Comparison of ENCODE assay signal across 10 mouse cellular contexts in the genomic region with DNA sequence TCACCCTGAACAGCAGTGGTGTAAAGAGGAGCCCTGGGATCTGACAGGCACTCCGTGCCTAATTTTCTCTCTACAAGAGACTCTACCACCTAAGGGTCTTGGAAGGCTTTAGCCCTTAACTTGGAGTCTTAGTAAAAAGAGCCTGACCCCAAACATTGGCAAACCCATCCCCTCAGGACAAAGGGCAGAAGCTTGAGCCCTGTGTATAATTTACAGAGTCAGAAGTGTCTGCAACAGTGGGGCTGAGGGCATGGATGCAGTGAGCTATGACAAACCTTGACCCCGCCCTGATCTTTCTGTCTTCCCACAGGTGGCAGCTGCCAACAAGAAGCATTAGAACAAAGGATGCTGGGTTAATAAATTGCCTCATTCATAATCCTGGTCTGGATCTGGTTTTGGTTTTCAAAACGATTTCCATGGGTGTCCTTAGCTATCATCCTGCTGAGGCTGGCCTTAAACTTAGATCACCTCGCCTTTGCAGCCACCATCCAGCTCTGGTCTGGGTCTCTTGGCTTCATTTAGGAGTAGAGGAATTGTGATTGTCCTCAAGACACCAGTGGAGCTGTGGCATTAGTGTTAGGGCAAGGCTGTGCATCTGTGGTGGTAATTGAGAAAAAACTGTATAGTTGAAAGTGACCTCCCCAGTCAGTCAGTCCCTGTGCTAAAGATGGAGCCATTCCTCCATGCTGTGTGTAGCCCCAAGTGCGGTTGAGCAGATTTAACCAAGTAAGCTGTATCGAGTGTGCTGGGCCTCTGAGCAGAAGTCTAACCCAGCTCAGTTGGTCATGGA. TPM values are rescaled to one million over a fixed set of nuclear protein-coding genes. Genes with fewer than 3 reads are reported as not detected.
A peak's percentile ranks its signal among the peaks of the same experiment; 100 is the strongest.
DNase-seq lines count a peak whose midpoint lies in the region; ATAC-seq and TF ChIP-seq lines count a peak whose summit lies in the region.
"Had no signal": no experiment of that assay in that cellular context is flagged by ENCODE, and none has a peak within 500 bp of the region (broad histone marks: within the 10 kb centered on the region; RNA-seq: fewer than 3 reads in every experiment).

No protein-coding gene starts in this region.

- peak overlapping the region; percentile 2; the same call in 1 of the 2 replicates for H3K27ac ChIP-seq in heart, embryonic 13.5 days (replicated peaks)
- peak overlapping the region; percentile 45; the same call in 1 of the 2 replicates for H3K27ac ChIP-seq in stomach, embryonic 15.5 days
- H3K27ac ChIP-seq in stomach, postnatal 0 days (replicated peaks) = no peak overlapping the region; the same call in 1 of the 2 replicates
- no peak overlapping the region for H3K27ac ChIP-seq in cerebellum, adult 2 months (ENCODE audit: insufficient read depth, low read length)

- TF ChIP-seq POLR2A in cerebellum, adult 2 months (IDR thresholded peaks at IDR 0.05; ENCODE audit: borderline replicate concordance, insufficient read depth, low read length) = no peak

- H3K9ac ChIP-seq in heart, embryonic 13.5 days = no peak overlapping the region
- no peak overlapping the region for H3K9ac ChIP-seq in stomach, embryonic 15.5 days
- H3K9ac ChIP-seq in stomach, postnatal 0 days (ENCODE audit: low read length) = no peak overlapping the region

- TF ChIP-seq CTCF in stomach, postnatal 0 days (IDR thresholded peaks at IDR 0.05; ENCODE audit: low read depth) = no peak
- no peak for TF ChIP-seq CTCF in cerebellum, adult 2 months (IDR thresholded peaks at IDR 0.05; ENCODE audit: borderline replicate concordance, insufficient read depth, low read depth, low read length)

- H3K4me3 ChIP-seq in heart, embryonic 13.5 days = no peak overlapping the region
- H3K4me3 ChIP-seq in stomach, embryonic 15.5 days (replicated peaks) = no peak overlapping the region
- H3K4me3 ChIP-seq in stomach, postnatal 0 days (ENCODE audit: low read depth, low read length) = no peak overlapping the region
- no peak overlapping the region for H3K4me3 ChIP-seq in cerebellum, adult 2 months (replicated peaks; ENCODE audit: insufficient read depth, low read depth, low read length)

- H3K4me2 ChIP-seq in heart, embryonic 13.5 days = no peak overlapping the region
- no peak overlapping the region for H3K4me2 ChIP-seq in stomach, embryonic 15.5 days
- no peak overlapping the region for H3K4me2 ChIP-seq in stomach, postnatal 0 days (replicated peaks; ENCODE audit: low read depth)

- peaks cover 27% of the 10 kb centered on the region for H3K4me1 ChIP-seq in heart, embryonic 13.5 days
- H3K4me1 ChIP-seq in stomach, embryonic 15.5 days = peaks cover 18% of the 10 kb centered on the region
- H3K4me1 ChIP-seq in stomach, postnatal 0 days (replicated peaks; ENCODE audit: control insufficient read depth, insufficient read depth) = peaks cover 9% of the 10 kb centered on the region; the same call in 1 of the 2 replicates
- peaks cover 6% of the 10 kb centered on the region for H3K4me1 ChIP-seq in cerebellum, adult 2 months (ENCODE audit: control insufficient read depth, insufficient read depth, low read length)

- H3K27me3 ChIP-seq in heart, embryonic 13.5 days (replicated peaks) = no peaks in the 10 kb centered on the region
- H3K27me3 ChIP-seq in stomach, embryonic 15.5 days (replicated peaks) = no peaks in the 10 kb centered on the region
- H3K27me3 ChIP-seq in stomach, postnatal 0 days (ENCODE audit: control insufficient read depth, insufficient read depth, low read length) = no peaks in the 10 kb centered on the region
- no peaks in the 10 kb centered on the region for H3K27me3 ChIP-seq in cerebellum, adult 2 months (ENCODE audit: control insufficient read depth, insufficient read depth, low read length)

- TF ChIP-seq EP300 in stomach, postnatal 0 days (optimal IDR thresholded peaks at IDR 0.05) = no peak

- H3K36me3 ChIP-seq in heart, embryonic 13.5 days = peaks cover 64% of the 10 kb centered on the region
- peaks cover 39% of the 10 kb centered on the region for H3K36me3 ChIP-seq in stomach, embryonic 15.5 days
- peaks cover 8% of the 10 kb centered on the region for H3K36me3 ChIP-seq in stomach, postnatal 0 days (ENCODE audit: control insufficient read depth, insufficient read depth, low read length)

- no peaks in the 10 kb centered on the region for H3K9me3 ChIP-seq in heart, embryonic 13.5 days
- H3K9me3 ChIP-seq in stomach, embryonic 15.5 days = no peaks in the 10 kb centered on the region
- no peaks in the 10 kb centered on the region for H3K9me3 ChIP-seq in stomach, postnatal 0 days (ENCODE audit: control insufficient read depth, low read length)

- no peak for DNase-seq in heart, adult 18-20 months
- no peak for DNase-seq in stomach, postnatal 0 days (ENCODE audit: low spot score)
- DNase-seq in kidney, postnatal 10 days = peak; percentile 71
- DNase-seq in cerebellum, adult 2 months = no peak
- no peak for DNase-seq in adrenal gland, postnatal 25 days
- no peak for DNase-seq in spleen, adult 12 weeks (ENCODE audit: low spot score)

- no peak for ATAC-seq in heart, embryonic 13.5 days (ENCODE audit: extremely low read depth, insufficient number of reproducible peaks, low FRiP score, low TSS enrichment)
- no peak for ATAC-seq in stomach, embryonic 15.5 days (ENCODE audit: insufficient read depth, low FRiP score, low read depth)
- ATAC-seq in stomach, postnatal 0 days (ENCODE audit: low FRiP score, low TSS enrichment) = no peak; the same call in 1 of the 2 replicates

- 80% methylated on average over 6 of the region's 6 CpGs for WGBS in heart, embryonic 13.5 days
- WGBS in stomach, embryonic 15.5 days = 79% methylated on average over 6 of the region's 6 CpGs
- WGBS in stomach, postnatal 0 days = 64% methylated on average over 6 of the region's 6 CpGs
- WGBS in cerebellum, adult 2 months = 74% methylated on average over 6 of the region's 6 CpGs

RNA-seq across cellular contexts. Expression of a gene that starts 5.5 kb away (rescaled TPM):
- 1,220 and 1,401 TPM in 2 replicates for polyA plus RNA-seq in heart, embryonic 13.5 days (2015; fragmentation: Nextera tagmentation; extraction: Ambion mirVana)
- 100 to 1,000 TPM; 548 to 623 TPM for total RNA-seq in heart, adult 18-20 months (2021)
- 2,480 and 2,486 TPM in 2 replicates for polyA plus RNA-seq in stomach, embryonic 15.5 days (2015; fragmentation: Nextera tagmentation; extraction: Ambion mirVana)
- 2,060 and 2,085 TPM in 2 replicates for polyA plus RNA-seq in stomach, postnatal 0 days (2015; fragmentation: Nextera tagmentation; extraction: Ambion mirVana)
- 282 and 314 TPM in 2 replicates for polyA plus RNA-seq in cerebellum, adult 2 months (2012; rRNA removed)
- total RNA-seq in adrenal gland, postnatal 25 days (2021) = 564 and 876 TPM in 2 replicates

RNA-seq across cellular contexts. Expression of a gene that starts 7.6 kb away (rescaled TPM):
- polyA plus RNA-seq in heart, embryonic 13.5 days (2015; fragmentation: Nextera tagmentation; extraction: Ambion mirVana) = 0.25 and 0.39 TPM in 2 replicates
- 10 to 100 TPM in 1 of 2 experiments, 1 to 10 TPM in 1; 1.3 to 12.7 TPM for total RNA-seq in heart, adult 18-20 months (2021)
- 1.1 and 1.5 TPM in 2 replicates for polyA plus RNA-seq in stomach, embryonic 15.5 days (2015; fragmentation: Nextera tagmentation; extraction: Ambion mirVana)
- polyA plus RNA-seq in stomach, postnatal 0 days (2015; fragmentation: Nextera tagmentation; extraction: Ambion mirVana) = 0.25 and 0.44 TPM in 2 replicates
- 0.85 and 1.1 TPM in 2 replicates for polyA plus RNA-seq in cerebellum, adult 2 months (2012; rRNA removed)
- 0.91 and 1.0 TPM in 2 replicates for total RNA-seq in adrenal gland, postnatal 25 days (2021)

RNA-seq across cellular contexts. Expression of a gene that starts 13.1 kb away (rescaled TPM):
- 59.0 and 64.0 TPM in 2 replicates for polyA plus RNA-seq in heart, embryonic 13.5 days (2015; fragmentation: Nextera tagmentation; extraction: Ambion mirVana)
- 10 to 100 TPM; 31.5 to 47.6 TPM for total RNA-seq in heart, adult 18-20 months (2021)
- polyA plus RNA-seq in stomach, embryonic 15.5 days (2015; fragmentation: Nextera tagmentation; extraction: Ambion mirVana) = 86.9 and 97.5 TPM in 2 replicates
- polyA plus RNA-seq in stomach, postnatal 0 days (2015; fragmentation: Nextera tagmentation; extraction: Ambion mirVana) = 45.2 and 49.9 TPM in 2 replicates
- polyA plus RNA-seq in cerebellum, adult 2 months (2012; rRNA removed) = 162 and 173 TPM in 2 replicates
- 126 and 138 TPM in 2 replicates for total RNA-seq in adrenal gland, postnatal 25 days (2021)

RNA-seq across cellular contexts. Expression of a gene that starts 19.8 kb away (rescaled TPM):
- 0.08 TPM in 1 of 2 replicates, not detected in the other for polyA plus RNA-seq in heart, embryonic 13.5 days (2015; fragmentation: Nextera tagmentation; extraction: Ambion mirVana)
- not detected for total RNA-seq in heart, adult 18-20 months (2021)
- not detected in 2 replicates for polyA plus RNA-seq in stomach, embryonic 15.5 days (2015; fragmentation: Nextera tagmentation; extraction: Ambion mirVana)
- polyA plus RNA-seq in stomach, postnatal 0 days (2015; fragmentation: Nextera tagmentation; extraction: Ambion mirVana) = not detected in 2 replicates
- polyA plus RNA-seq in cerebellum, adult 2 months (2012; rRNA removed) = not detected in 2 replicates
- not detected in 2 replicates for total RNA-seq in adrenal gland, postnatal 25 days (2021)
- total RNA-seq: adrenal gland, postnatal 14 days; neutrophil, adult 5-6 weeks had no signal

RNA-seq across cellular contexts. Expression of a gene that starts 19.9 kb away (rescaled TPM):
- polyA plus RNA-seq in heart, embryonic 13.5 days (2015; fragmentation: Nextera tagmentation; extraction: Ambion mirVana) = not detected in 2 replicates
- not detected for total RNA-seq in heart, adult 18-20 months (2021)
- polyA plus RNA-seq in stomach, embryonic 15.5 days (2015; fragmentation: Nextera tagmentation; extraction: Ambion mirVana) = not detected in 2 replicates
- polyA plus RNA-seq in stomach, postnatal 0 days (2015; fragmentation: Nextera tagmentation; extraction: Ambion mirVana) = not detected in 2 replicates
- polyA plus RNA-seq in cerebellum, adult 2 months (2012; rRNA removed) = not detected in 2 replicates
- total RNA-seq in adrenal gland, postnatal 25 days (2021) = not detected in 2 replicates
- total RNA-seq: adrenal gland, postnatal 14 days; neutrophil, adult 5-6 weeks had no signal

Comparison
In these comparisons a context has a peak if more than half of its experiments do, and no peak if none do; other contexts are left out.
1. H3K27ac ChIP-seq: peak in heart, embryonic 13.5 days (single experiment) and stomach, embryonic 15.5 days (single experiment); none in stomach, postnatal 0 days (single experiment) and cerebellum, adult 2 months (single experiment).